Mouse (Mus musculus) CD4-positive helper T cell, adult 2 months (primary cell): ENCODE results near the gene Dock4.
A peak's percentile ranks its signal among the peaks of the same experiment; 100 is the strongest.

Experiments used
- DNase-seq: peaks from one replicate; pipeline ENCODE4 v3.0.0-alpha.2; 2012; ENCODE audit warnings: low read depth, missing footprints, low spot score

Dock4 gene

GRCm38 (mm10) chr12:40511643-40512369 lies 66.1 kb downstream of the Dock4 start:
- no peak for DNase-seq

- no peak for DNase-seq
These were observed 66.6 kb downstream of the Dock4 start for GRCm38 (mm10) chr12:40512370-40512693.

GRCm38 (mm10) chr12:40512994-40513393 lies 67.2 kb downstream of the Dock4 start:
- DNase-seq: no peak

- DNase-seq: no peak
These were observed 68.3 kb downstream of the Dock4 start for GRCm38 (mm10) chr12:40514021-40514420.

- DNase-seq: no peak
These were observed 76.7 kb downstream of the Dock4 start for GRCm38 (mm10) chr12:40522468-40522867.

GRCm38 (mm10) chr12:40523020-40523419 lies 77.3 kb downstream of the Dock4 start:
- DNase-seq: no peak

- DNase-seq: no peak
These were observed 79.3 kb downstream of the Dock4 start for GRCm38 (mm10) chr12:40525045-40525444.

GRCm38 (mm10) chr12:40535655-40536618 lies 90.2 kb downstream of the Dock4 start:
- peak; percentile 89 for DNase-seq

- DNase-seq: no peak
These were observed 92.1 kb downstream of the Dock4 start for GRCm38 (mm10) chr12:40537826-40538225.

- DNase-seq: no peak
These were observed 92.6 kb downstream of the Dock4 start for GRCm38 (mm10) chr12:40538318-40538717.

- no peak for DNase-seq
These were observed 93.0 kb downstream of the Dock4 start for GRCm38 (mm10) chr12:40538780-40539179.

GRCm38 (mm10) chr12:40544273-40544672 lies 98.5 kb downstream of the Dock4 start:
- no peak for DNase-seq

- no peak for DNase-seq
These were observed 101.1 kb downstream of the Dock4 start for GRCm38 (mm10) chr12:40546827-40547226.

GRCm38 (mm10) chr12:40551317-40551716 lies 105.6 kb downstream of the Dock4 start:
- no peak for DNase-seq

- DNase-seq: no peak
These were observed 106.4 kb downstream of the Dock4 start for GRCm38 (mm10) chr12:40552201-40552600.

GRCm38 (mm10) chr12:40553929-40554328 lies 108.2 kb downstream of the Dock4 start:
- no peak for DNase-seq

GRCm38 (mm10) chr12:40554941-40555511 lies 109.3 kb downstream of the Dock4 start:
- no peak for DNase-seq

- no peak for DNase-seq
These were observed 112.8 kb downstream of the Dock4 start for GRCm38 (mm10) chr12:40558600-40558999.

GRCm38 (mm10) chr12:40559103-40559502 lies 113.4 kb downstream of the Dock4 start:
- peak; percentile 15 for DNase-seq

- no peak for DNase-seq
These were observed 118.0 kb downstream of the Dock4 start for GRCm38 (mm10) chr12:40563703-40564102.

- DNase-seq: no peak
These were observed 118.5 kb downstream of the Dock4 start for GRCm38 (mm10) chr12:40564261-40564660.

- DNase-seq: no peak
These were observed 122.7 kb downstream of the Dock4 start for GRCm38 (mm10) chr12:40568365-40568885.
